Mouse (Mus musculus) spleen, adult 2 months (tissue): ENCODE measurements at regions not wholly inside any gene's neighbourhood (a gene's known extent, or its start where the extent isn't known, plus 50 kb on each side); places are given as distances from the start of the nearest gene placed in this dataset.

Source experiments
- CTCF ChIP-seq: fragments of 200-500 bp; IDR thresholded peaks from 2 replicates; pipeline ENCODE4 v1.5.1; 2011; ENCODE audit warnings: mild to moderate bottlenecking, inconsistent platforms; ENCODE audit not compliant: insufficient read depth, insufficient read length, insufficient replicate concordance; ENCODE audit errors: extremely low read depth
- POLR2A ChIP-seq: fragments of 200-500 bp; IDR thresholded peaks from 2 replicates; pipeline ENCODE4 v1.6.1; 2011; ENCODE audit warnings: low read depth, low read length, inconsistent platforms

- no peak for TF ChIP-seq CTCF
- no peak for TF ChIP-seq POLR2A
These were observed 155.8 kb upstream of the Rpl34 start for GRCm38 (mm10) chr3:130885974-130886373.
